Mouse (Mus musculus) myocyte (in vitro differentiated cells): ENCODE data around the gene Zfp3.

ENCODE experiments used
- E2F4 ChIP-seq: IDR thresholded peaks from one replicate; pipeline ENCODE4 v1.6.1; 2011; ENCODE audit warnings: mild to moderate bottlenecking, control low read depth, moderate library complexity; ENCODE audit not compliant: insufficient read depth
- POLR2A ChIP-seq: IDR thresholded peaks from one replicate; pipeline ENCODE4 v1.6.1; 2011; ENCODE audit warnings: low read depth, mild to moderate bottlenecking, control low read depth, moderate library complexity; ENCODE audit not compliant: insufficient read length
- TCF12 ChIP-seq: IDR thresholded peaks from one replicate; pipeline ENCODE4 v1.6.1; 2011; ENCODE audit warnings: mild to moderate bottlenecking, control low read depth; ENCODE audit not compliant: poor library complexity, insufficient read depth, severe bottlenecking
- USF1 ChIP-seq: IDR thresholded peaks from one replicate; pipeline ENCODE4 v1.6.1; 2011; ENCODE audit warnings: low read depth, mild to moderate bottlenecking, control low read depth, moderate library complexity

DNA sequence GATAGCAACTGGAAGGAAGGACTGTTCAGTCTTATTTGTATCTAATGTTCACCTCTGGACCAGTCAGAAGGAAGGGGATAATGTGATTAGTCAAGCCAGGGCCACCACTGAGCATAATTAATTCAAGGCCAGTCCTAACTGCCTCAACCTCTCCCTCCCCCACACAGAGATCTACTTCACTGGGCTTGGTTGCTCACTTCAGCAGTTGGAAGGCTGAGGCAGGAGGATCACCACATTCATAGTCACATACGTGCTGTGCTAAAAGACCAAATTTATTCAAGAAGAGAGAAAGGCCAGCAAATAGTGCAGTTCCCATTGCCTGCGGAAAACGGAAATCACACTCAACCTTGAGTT lies 450 bp upstream of the Zfp3 start:
- TF ChIP-seq POLR2A = no peak
- TF ChIP-seq E2F4 = no peak
- TF ChIP-seq TCF12 = no peak
- no peak for TF ChIP-seq USF1
